ENCODE assay signal across 18 mouse cellular contexts in genomic region chr3:154700296-154700695, GRCm38 (mm10). TPM values are rescaled to one million over a fixed set of nuclear protein-coding genes. Genes with fewer than 3 reads are reported as not detected.
DNase-seq lines count a peak whose midpoint lies in the region; ATAC-seq and TF ChIP-seq lines count a peak whose summit lies in the region.
"Had no signal": no experiment of that assay in that cellular context is flagged by ENCODE, and none has a peak within 500 bp of the region (broad histone marks: within the 10 kb centered on the region; RNA-seq: fewer than 3 reads in every experiment).

No protein-coding gene starts in this region.

- 74% methylated on average over 3 of the region's 3 CpGs for WGBS in heart, embryonic 11.5 days (ENCODE audit: insufficient replicate concordance)
- 67% methylated on average over 3 of the region's 3 CpGs for WGBS in stomach, postnatal 0 days

- no peak overlapping the region for H3K27ac ChIP-seq in heart, embryonic 11.5 days (ENCODE audit: low read depth, low read length)
- H3K27ac ChIP-seq in layer of hippocampus, adult 2 months: peak overlapping the region; percentile 76
- H3K27ac ChIP-seq in cortical plate, adult 2 months (ENCODE audit: insufficient read depth, low read length): 0 out of 2 replicates have a peak overlapping the region, but pooled peaks have one; percentile 15
- H3K27ac ChIP-seq in stomach, postnatal 0 days (replicated peaks): no peak overlapping the region
- H3K27ac ChIP-seq: embryonic facial prominence, embryonic 13.5 days; forebrain, embryonic 12.5 days; heart, embryonic 13.5 days; hindbrain, postnatal 0 days had no signal

- H3K27me3 ChIP-seq in heart, embryonic 11.5 days (ENCODE audit: control insufficient read depth, insufficient read depth, low read length): no peaks in the 10 kb centered on the region
- no peaks in the 10 kb centered on the region for H3K27me3 ChIP-seq in stomach, postnatal 0 days (ENCODE audit: control insufficient read depth, insufficient read depth, low read length)
- H3K27me3 ChIP-seq: forebrain, embryonic 12.5 days had no signal

- H3K4me3 ChIP-seq in heart, embryonic 11.5 days (ENCODE audit: low read depth, low read length): no peak overlapping the region
- H3K4me3 ChIP-seq in layer of hippocampus, adult 2 months: no peak overlapping the region
- no peak overlapping the region for H3K4me3 ChIP-seq in cortical plate, adult 2 months (ENCODE audit: insufficient read depth, low read length)
- H3K4me3 ChIP-seq in stomach, postnatal 0 days (ENCODE audit: low read depth, low read length): no peak overlapping the region
- H3K4me3 ChIP-seq: embryonic facial prominence, embryonic 13.5 days; forebrain, embryonic 12.5 days; heart, embryonic 13.5 days had no signal

- no peak for TF ChIP-seq POLR2A in cortical plate, adult 2 months (IDR thresholded peaks at IDR 0.05; ENCODE audit: extremely low read depth, insufficient read depth, low read length)

- TF ChIP-seq EP300 in stomach, postnatal 0 days (optimal IDR thresholded peaks at IDR 0.05): no peak

- peak; percentile 78 for DNase-seq in heart, adult 11 months
- DNase-seq in layer of hippocampus, adult 2 months (ENCODE audit: low spot score in 2 of 2): no peak
- DNase-seq in layer of hippocampus, adult 9-10 months (ENCODE audit: low spot score): no peak
- peak; percentile 57 for DNase-seq in brain, adult 2 months (ENCODE audit: low read depth, low spot score)
- no peak for DNase-seq in stomach, postnatal 0 days (ENCODE audit: low spot score)
- DNase-seq: adrenal gland, adult 2 months; adrenal gland, postnatal 25 days; cerebellum, adult 8-10 months; cerebellum, postnatal 25 days; forebrain, postnatal 0 days; gastrocnemius, postnatal 14 days; heart, postnatal 36 days had no signal

- peaks cover 15% of the 10 kb centered on the region for H3K4me1 ChIP-seq in heart, embryonic 11.5 days (ENCODE audit: control insufficient read depth, insufficient read depth, low read length)
- peaks cover 6% of the 10 kb centered on the region; the same call in 1 of the 2 replicates for H3K4me1 ChIP-seq in cortical plate, adult 2 months (ENCODE audit: control insufficient read depth, insufficient read depth, low read length)
- no peaks in the 10 kb centered on the region for H3K4me1 ChIP-seq in stomach, postnatal 0 days (replicated peaks; ENCODE audit: control insufficient read depth, insufficient read depth)
- H3K4me1 ChIP-seq: embryonic facial prominence, embryonic 13.5 days had no signal

- H3K9ac ChIP-seq in heart, embryonic 11.5 days (ENCODE audit: low read depth, low read length): no peak overlapping the region
- H3K9ac ChIP-seq in stomach, postnatal 0 days (ENCODE audit: low read length): no peak overlapping the region
- H3K9ac ChIP-seq: embryonic facial prominence, embryonic 13.5 days; forebrain, embryonic 12.5 days; forebrain, postnatal 0 days; heart, embryonic 13.5 days had no signal

- no peak for ATAC-seq in heart, embryonic 11.5 days (replicated peaks; ENCODE audit: insufficient number of reproducible peaks, low FRiP score, low TSS enrichment)
- no peak for ATAC-seq in stomach, postnatal 0 days (ENCODE audit: low FRiP score, low TSS enrichment)
- ATAC-seq: forebrain, postnatal 0 days had no signal

- TF ChIP-seq CTCF in layer of hippocampus, adult 2 months (conservative IDR thresholded peaks at IDR 0.05): no peak
- no peak for TF ChIP-seq CTCF in cortical plate, adult 2 months (IDR thresholded peaks at IDR 0.05; ENCODE audit: extremely low read depth, insufficient read depth, low read length)
- no peak for TF ChIP-seq CTCF in stomach, postnatal 0 days (IDR thresholded peaks at IDR 0.05; ENCODE audit: low read depth)

- no peaks in the 10 kb centered on the region for H3K36me3 ChIP-seq in heart, embryonic 11.5 days (ENCODE audit: control insufficient read depth, insufficient read depth, low read length)
- no peaks in the 10 kb centered on the region for H3K36me3 ChIP-seq in stomach, postnatal 0 days (ENCODE audit: control insufficient read depth, insufficient read depth, low read length)
- H3K36me3 ChIP-seq: embryonic facial prominence, embryonic 13.5 days; forebrain, embryonic 12.5 days; heart, embryonic 13.5 days had no signal

- H3K4me2 ChIP-seq in heart, embryonic 11.5 days: no peak overlapping the region
- H3K4me2 ChIP-seq in stomach, postnatal 0 days (replicated peaks; ENCODE audit: low read depth): no peak overlapping the region
- H3K4me2 ChIP-seq: embryonic facial prominence, embryonic 13.5 days; forebrain, embryonic 12.5 days; heart, embryonic 13.5 days had no signal

- H3K9me3 ChIP-seq in heart, embryonic 11.5 days (replicated peaks; ENCODE audit: control insufficient read depth, low read length): no peaks in the 10 kb centered on the region
- H3K9me3 ChIP-seq in stomach, postnatal 0 days (ENCODE audit: control insufficient read depth, low read length): no peaks in the 10 kb centered on the region
- H3K9me3 ChIP-seq: embryonic facial prominence, embryonic 13.5 days; forebrain, embryonic 12.5 days; heart, embryonic 13.5 days had no signal

RNA-seq across cellular contexts. Expression of gene Erich3, which starts 36.6 kb away (rescaled TPM):
- polyA plus RNA-seq in heart, embryonic 11.5 days (2014; fragmentation: Nextera tagmentation; extraction: Ambion mirVana): 0.10 and 0.21 TPM in 2 replicates
- total RNA-seq in layer of hippocampus, adult 2 months (2021): 1 to 10 TPM; 7.7 TPM
- polyA plus RNA-seq in cortical plate, adult 2 months (2012; rRNA removed): 7.3 and 9.2 TPM in 2 replicates
- polyA plus RNA-seq in stomach, postnatal 0 days (2015; fragmentation: Nextera tagmentation; extraction: Ambion mirVana): 0.05 and 0.06 TPM in 2 replicates

Comparison
In these comparisons a context has a peak if more than half of its experiments do, and no peak if none do; other contexts are left out.
1. DNase-seq: peak in heart, adult 11 months (single experiment) and brain, adult 2 months (single experiment); none in layer of hippocampus, adult 2 months (0 of 2), layer of hippocampus, adult 9-10 months (single experiment) and stomach, postnatal 0 days (single experiment).
2. H3K27ac ChIP-seq: peak in layer of hippocampus, adult 2 months (single experiment) and cortical plate, adult 2 months (single experiment); none in heart, embryonic 11.5 days (single experiment) and stomach, postnatal 0 days (single experiment).